Mouse (Mus musculus) forebrain, embryonic 14.5 days (tissue): ENCODE data around the gene Kif26a. TPM values are rescaled to one million over a fixed set of nuclear protein-coding genes. Genes with fewer than 3 reads are reported as not detected.

Experiments used
- ATAC-seq: fragments of 200-750 bp; cut with Nextera tagmentation; 2 replicates; pipeline ENCODE4 v1.8.0; 2017; ENCODE audit warnings: mild to moderate bottlenecking, moderate library complexity
- DNase-seq: peaks from one replicate; pipeline ENCODE4 v3.0.0-alpha.2; 2015; ENCODE audit warnings: low spot score
- H3K27ac ChIP-seq: fragments of 300-500 bp; sonication (generic); 2 replicates; pipeline ENCODE4 v1.5.1; 2014; ENCODE audit warnings: low read depth, mild to moderate bottlenecking, control low read depth, low read length, moderate library complexity
- H3K27me3 ChIP-seq: fragments of 300-500 bp; sonication (generic); replicated peaks from 2 replicates; pipeline ENCODE4 v1.6.1; 2014; ENCODE audit warnings: low read length, control low read depth, mixed read lengths; ENCODE audit not compliant: control insufficient read depth, insufficient read depth
- H3K36me3 ChIP-seq: fragments of 300-500 bp; sonication (generic); 2 replicates; pipeline ENCODE4 v1.6.1; 2014; ENCODE audit warnings: low read length, control low read depth; ENCODE audit not compliant: control insufficient read depth, insufficient read depth
- H3K4me1 ChIP-seq: fragments of 300-500 bp; sonication (generic); 2 replicates; pipeline ENCODE4 v1.6.1; 2014; ENCODE audit warnings: antibody characterized with exemption, low read length, control low read depth; ENCODE audit not compliant: control insufficient read depth, insufficient read depth
- H3K4me2 ChIP-seq: fragments of 300-500 bp; sonication (generic); 2 replicates; pipeline ENCODE4 v1.6.1; 2014; ENCODE audit warnings: mild to moderate bottlenecking, control low read depth, low read length
- H3K4me3 ChIP-seq: fragments of 300-500 bp; sonication (generic); 2 replicates; pipeline ENCODE4 v1.5.1; 2014; ENCODE audit warnings: low read depth, low read length, control low read depth
- H3K9ac ChIP-seq: fragments of 300-500 bp; sonication (generic); 2 replicates; pipeline ENCODE4 v1.6.1; 2014; ENCODE audit warnings: mild to moderate bottlenecking, low read length, control low read depth, moderate library complexity
- H3K9me3 ChIP-seq: fragments of 300-500 bp; sonication (generic); replicated peaks from 2 replicates; pipeline ENCODE4 v1.6.1; 2016; ENCODE audit warnings: low read length, control low read depth, mixed read lengths; ENCODE audit not compliant: control insufficient read depth
- WGBS: fragments of 180-500 bp; shearing (Covaris S2); extraction: QIAGEN DNeasy Blood & Tissue Kit; methylation state at CpG from one replicate; pipeline ENCODE4 v1.1.7; 2014; 5-methylcytosine and 5-hydroxymethylcytosine counted together
- microRNA counts: library from miRNA; unstranded; fragments of <30 nt; microRNA quantifications from one replicate; lab custom pipeline; 2016
- microRNA-seq: library from miRNA; unstranded; fragments of <30 nt; microRNA quantifications from one replicate; pipeline ENCODE4, GENCODE M21; 2016
- polyA plus RNA-seq: library from polyadenylated mRNA; unstranded; fragments of >200 nt; fragmentation: Nextera tagmentation; extraction: Ambion mirVana; gene quantifications from 2 replicates; pipeline ENCODE4 v1.2.1, GENCODE M21; 2014

The Kif26a gene
- polyA plus RNA-seq, 1 experiment from 2014 or later: 11.5 TPM

DNA sequence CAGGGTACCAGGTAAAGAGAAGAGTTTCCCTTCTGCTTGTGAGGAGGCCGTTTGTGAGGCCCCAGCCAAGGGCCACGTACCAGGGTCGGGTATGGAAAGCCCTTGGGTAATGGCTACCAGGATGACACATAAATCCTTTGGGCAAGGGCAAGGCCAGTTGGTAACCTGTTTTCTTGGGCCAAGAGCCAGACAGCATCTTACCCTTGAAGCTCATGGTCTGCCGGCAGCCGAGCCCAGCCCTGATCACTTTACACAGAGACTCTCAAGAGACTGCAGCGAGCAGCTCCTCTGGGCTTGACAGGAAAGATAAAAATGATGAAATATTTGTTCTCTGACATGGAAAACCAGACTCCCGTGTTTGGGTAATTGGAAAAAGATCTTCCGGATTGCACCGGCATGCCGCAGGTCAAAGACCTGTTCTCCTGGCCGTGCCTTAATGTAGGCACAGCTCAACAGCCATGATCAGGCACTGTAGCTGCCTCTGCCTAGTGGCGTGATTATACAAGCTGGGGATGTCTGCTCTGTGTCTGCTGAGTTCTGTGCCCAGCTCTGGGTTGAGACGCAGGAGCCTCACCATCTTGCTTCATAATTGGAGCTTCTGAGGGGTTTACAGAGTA lies 77.8 kb downstream of the Kif26a start:
- no peak overlapping the region for H3K4me2 ChIP-seq
- no peaks in the 10 kb centered on the region for H3K9me3 ChIP-seq
- peaks cover 18% of the 10 kb centered on the region for H3K4me1 ChIP-seq
- no peaks in the 10 kb centered on the region for H3K36me3 ChIP-seq
- no peaks in the 10 kb centered on the region for H3K27me3 ChIP-seq
- no peak overlapping the region for H3K27ac ChIP-seq
- no peak overlapping the region for H3K9ac ChIP-seq
- 92% methylated on average over 13 of the region's 13 CpGs for WGBS
- DNase-seq: no peak
- ATAC-seq: no peak
- H3K4me3 ChIP-seq: no peak overlapping the region

DNA sequence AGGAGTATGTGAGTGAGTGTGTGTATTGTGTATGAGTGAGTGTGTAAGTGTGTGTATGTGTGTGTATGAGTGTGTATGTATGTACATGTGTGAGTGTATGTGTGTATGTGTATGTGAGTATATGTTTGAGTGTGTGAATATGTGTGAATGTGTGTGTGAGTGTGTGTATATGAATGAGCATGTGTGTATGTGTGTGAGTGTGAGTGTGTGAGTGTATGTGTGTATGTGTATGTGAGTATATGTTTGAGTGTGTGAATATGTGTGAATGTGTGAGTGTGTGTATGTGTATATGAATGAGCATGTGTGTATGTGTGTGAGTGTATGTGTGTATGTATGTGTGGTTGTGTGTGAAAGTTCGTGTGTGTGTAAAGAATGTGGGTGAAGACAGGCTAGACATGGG lies 80.2 kb downstream of the Kif26a start:
- H3K4me3 ChIP-seq: no peak overlapping the region
- no peak overlapping the region for H3K9ac ChIP-seq
- no peak for ATAC-seq
- H3K36me3 ChIP-seq: no peaks in the 10 kb centered on the region
- H3K4me2 ChIP-seq: no peak overlapping the region
- H3K9me3 ChIP-seq: no peaks in the 10 kb centered on the region
- WGBS: 78% methylated on average over 1 of the region's 1 CpGs
- H3K27me3 ChIP-seq: no peaks in the 10 kb centered on the region
- H3K4me1 ChIP-seq: peaks cover 18% of the 10 kb centered on the region
- DNase-seq: no peak
- H3K27ac ChIP-seq: no peak overlapping the region

DNA sequence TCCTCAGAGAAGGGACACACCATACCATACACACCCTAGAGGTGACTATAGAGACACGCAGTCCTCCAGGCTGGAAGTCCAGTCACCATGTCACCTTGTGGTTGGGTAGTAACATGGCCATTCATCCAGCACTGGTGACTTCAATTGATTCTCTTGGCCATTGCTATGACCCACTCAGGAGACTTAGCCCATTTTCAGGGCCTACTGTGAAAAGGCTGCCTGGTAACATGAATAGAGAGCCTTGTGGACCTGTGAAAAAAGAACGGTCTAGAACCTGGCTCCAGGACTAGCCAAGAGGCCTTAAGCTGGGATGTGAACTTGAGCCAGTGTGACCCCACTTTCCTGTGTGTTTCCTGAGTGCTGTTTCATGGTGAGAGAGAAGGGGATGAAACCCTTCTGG lies 80.6 kb downstream of the Kif26a start:
- Histone ChIP-seq H3K9ac (no peak overlapping the region), H3K4me2 (no peak overlapping the region), H3K4me3 (no peak overlapping the region), H3K27ac (no peak overlapping the region), H3K36me3 (no peaks in the 10 kb centered on the region), H3K27me3 (no peaks in the 10 kb centered on the region), H3K9me3 (no peaks in the 10 kb centered on the region), H3K4me1 (peaks cover 14% of the 10 kb centered on the region)
- ATAC-seq (no peak), DNase-seq (no peak)
- 91% methylated on average over 2 of the region's 2 CpGs for WGBS

DNA sequence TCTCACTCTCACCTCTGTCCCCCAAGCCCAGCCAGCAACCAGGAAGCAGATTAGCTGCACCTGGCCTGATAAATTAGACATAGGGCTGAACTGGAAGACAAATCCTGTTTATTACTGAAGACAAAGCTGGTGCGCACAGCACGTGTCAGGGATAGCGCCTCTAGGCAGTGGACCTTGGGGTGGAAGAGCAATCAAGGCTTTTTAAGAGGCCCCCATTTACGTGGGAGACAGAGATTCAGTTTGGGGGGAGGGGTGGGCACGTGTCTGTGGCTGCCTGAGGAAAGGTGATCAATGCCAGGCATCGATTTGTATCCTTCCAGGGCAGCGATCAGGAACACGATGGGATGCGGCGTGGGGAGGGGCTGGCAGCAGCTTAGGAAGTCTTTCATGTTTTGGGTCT lies 83.1 kb downstream of the Kif26a start:
- ATAC-seq: no peak
- no peak for DNase-seq
- Histone ChIP-seq H3K36me3 (no peaks in the 10 kb centered on the region), H3K9me3 (no peaks in the 10 kb centered on the region), H3K4me2 (no peak overlapping the region), H3K4me3 (no peak overlapping the region), H3K4me1 (peaks cover 3% of the 10 kb centered on the region), H3K9ac (no peak overlapping the region), H3K27me3 (no peaks in the 10 kb centered on the region), H3K27ac (peak overlapping the region; percentile 11; the same call in 1 of the 2 replicates)
- WGBS: 58% methylated on average over 10 of the region's 10 CpGs

DNA sequence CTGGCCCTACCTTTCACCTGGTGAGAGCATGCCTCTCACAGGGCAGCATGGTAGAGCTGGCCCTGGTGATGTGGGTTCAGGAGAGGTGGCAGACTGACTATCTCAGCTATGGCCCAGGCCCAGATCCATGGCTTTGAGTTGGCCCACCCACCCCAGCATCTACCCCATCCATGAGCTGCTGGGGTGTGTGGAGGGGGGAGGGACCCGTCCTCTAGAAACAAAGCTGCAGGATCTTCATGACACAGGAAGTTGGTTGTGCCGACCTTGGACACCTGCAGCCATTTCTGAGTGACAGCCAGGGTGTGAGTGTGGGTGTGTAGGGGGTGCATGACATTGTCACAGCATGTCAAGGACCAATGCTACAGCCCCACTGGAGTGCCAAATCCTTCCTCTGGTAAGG lies 84.2 kb downstream of the Kif26a start:
- Histone ChIP-seq H3K4me3 (no peak overlapping the region), H3K9ac (no peak overlapping the region), H3K4me1 (peaks cover 8% of the 10 kb centered on the region), H3K27ac (no peak overlapping the region), H3K9me3 (no peaks in the 10 kb centered on the region), H3K36me3 (no peaks in the 10 kb centered on the region), H3K27me3 (no peaks in the 10 kb centered on the region), H3K4me2 (no peak overlapping the region)
- no peak for DNase-seq
- ATAC-seq: no peak
- 73% methylated on average over 2 of the region's 2 CpGs for WGBS

MicroRNAs encoded within 50 kb of the gene (microRNA counts, 519-probe panel; counts per million panel counts)
- 3,914 counts per million, percentile 44 among the panel's probes with 10 or more counts for microRNA mmu-miR-203 (lab: Ali Mortazavi, UCI)

Small RNA genes lying within 50 kb of the gene (microRNA-seq; reads per million reads assigned to microRNA genes)
- gene Mir203 (1,456 reads per million, percentile 83 among the genes with 10 or more reads in this experiment), gene Mir3073a (not detected), gene Mir3073b (not detected)

Other genes with a start within 250 kb of the Kif26a start
- gene Ppp1r13b, start 238.1 kb upstream of the Kif26a start, polyA plus RNA-seq: 12.5 and 20.1 TPM in 2 replicates
- gene Atp5mpl, start 179.2 kb upstream of the Kif26a start, polyA plus RNA-seq: 634 and 784 TPM in 2 replicates
- gene Tdrd9, start 174.6 kb upstream of the Kif26a start, polyA plus RNA-seq: 0.19 and 0.31 TPM in 2 replicates
- not detected in 2 replicates for gene Rd3l, start 164.9 kb upstream of the Kif26a start, polyA plus RNA-seq
- gene Aspg, start 39.5 kb upstream of the Kif26a start, polyA plus RNA-seq: 0.17 and 0.46 TPM in 2 replicates